Mouse (Mus musculus) G1E-ER4 (cell line): ENCODE results near the gene Rwdd2b. TPM values are rescaled to one million over a fixed set of nuclear protein-coding genes. Genes with fewer than 3 reads are reported as not detected.

ENCODE experiments used
- GATA1 ChIP-seq: IDR thresholded peaks from one replicate; pipeline ENCODE4 v1.8.0; 2012; ENCODE audit warnings: low read length, inconsistent platforms
- polyA plus RNA-seq: library from polyadenylated mRNA; stranded (reverse); fragments of >175 nt; gene quantifications from 2 replicates; pipeline ENCODE4 v1.2.3, GENCODE M21; 2012

The Rwdd2b gene
- polyA plus RNA-seq, result 1.8 and 2.5 TPM in 2 replicates

GRCm38 (mm10) chr16:87440184-87440686 is at the start of gene Rwdd2b:
Gene Rwdd2b (minus strand): TSS chr16:87440573.
- TF ChIP-seq GATA1, result no peak

- no peak for TF ChIP-seq GATA1
Measured at GRCm38 (mm10) chr16:87488605-87489004, 48.2 kb upstream of the Rwdd2b start.

GRCm38 (mm10) chr16:87486739-87487138 is 46.4 kb upstream of the Rwdd2b start:
- no peak for TF ChIP-seq GATA1

GRCm38 (mm10) chr16:87484367-87484766 is 44.0 kb upstream of the Rwdd2b start:
- TF ChIP-seq GATA1, result no peak

GRCm38 (mm10) chr16:87470579-87470978 is 30.2 kb upstream of the Rwdd2b start:
- TF ChIP-seq GATA1, result no peak

GRCm38 (mm10) chr16:87458752-87459151 is 18.4 kb upstream of the Rwdd2b start:
- TF ChIP-seq GATA1, result no peak

GRCm38 (mm10) chr16:87455180-87455611 is 14.8 kb upstream of the Rwdd2b start:
- TF ChIP-seq GATA1, result no peak

- no peak for TF ChIP-seq GATA1
Measured at GRCm38 (mm10) chr16:87454419-87455179, 14.2 kb upstream of the Rwdd2b start, which contains the start of gene Usp16. Gene Usp16 (plus strand): TSS chr16:87454703.

GRCm38 (mm10) chr16:87453226-87453625 is 12.9 kb upstream of the Rwdd2b start:
- no peak for TF ChIP-seq GATA1

- no peak for TF ChIP-seq GATA1
Measured at GRCm38 (mm10) chr16:87445528-87445927, 5.2 kb upstream of the Rwdd2b start.

GRCm38 (mm10) chr16:87445110-87445509 is 4.7 kb upstream of the Rwdd2b start:
- TF ChIP-seq GATA1, result no peak

- no peak for TF ChIP-seq GATA1
Measured at GRCm38 (mm10) chr16:87444071-87444470, 3.7 kb upstream of the Rwdd2b start.

- TF ChIP-seq GATA1, result no peak
Measured at GRCm38 (mm10) chr16:87443245-87443644, 2.9 kb upstream of the Rwdd2b start.

- no peak for TF ChIP-seq GATA1
Measured at GRCm38 (mm10) chr16:87442291-87442690, 1.9 kb upstream of the Rwdd2b start.

- no peak for TF ChIP-seq GATA1
Measured at GRCm38 (mm10) chr16:87441089-87441488, 716 bp upstream of the Rwdd2b start.

- TF ChIP-seq GATA1, result no peak
Measured at GRCm38 (mm10) chr16:87438697-87439096, 1.7 kb downstream of the Rwdd2b start.

- no peak for TF ChIP-seq GATA1
Measured at GRCm38 (mm10) chr16:87437096-87437495, 3.3 kb downstream of the Rwdd2b start.
